Mouse (Mus musculus) left cerebral cortex, adult 18-20 months (tissue): Measurements from ENCODE around the gene Fam221a. TPM values are rescaled to one million over a fixed set of nuclear protein-coding genes. Genes with fewer than 3 reads are reported as not detected.

Experiments
- DNase-seq, 2 experiments: peaks; one replicate each; pipeline ENCODE4 v3.0.0; 2021 to 2022; ENCODE audit warnings: low spot score in 2 of 2, mixed read lengths in 1 of 2
- long read RNA-seq, 2 experiments: library from polyadenylated mRNA; stranded (forward); transcript quantifications; one replicate each; pipeline ENCODE4 v2.0.0; 2021
- total RNA-seq, 2 experiments: library from RNA; stranded (reverse); gene quantifications; 2 replicates each; pipeline ENCODE4 v1.2.3; 2021

Fam221a gene
- total RNA-seq, result 1 to 10 TPM; 1.2 to 1.3 TPM
- long read RNA-seq, experiment 1, result 0 reads
- long read RNA-seq, experiment 2, partial matches to known transcripts, result 0 of 1 reads
- long read RNA-seq, experiment 2, other reads (novel, unspliced or antisense), result 1 of 1 reads

DNA sequence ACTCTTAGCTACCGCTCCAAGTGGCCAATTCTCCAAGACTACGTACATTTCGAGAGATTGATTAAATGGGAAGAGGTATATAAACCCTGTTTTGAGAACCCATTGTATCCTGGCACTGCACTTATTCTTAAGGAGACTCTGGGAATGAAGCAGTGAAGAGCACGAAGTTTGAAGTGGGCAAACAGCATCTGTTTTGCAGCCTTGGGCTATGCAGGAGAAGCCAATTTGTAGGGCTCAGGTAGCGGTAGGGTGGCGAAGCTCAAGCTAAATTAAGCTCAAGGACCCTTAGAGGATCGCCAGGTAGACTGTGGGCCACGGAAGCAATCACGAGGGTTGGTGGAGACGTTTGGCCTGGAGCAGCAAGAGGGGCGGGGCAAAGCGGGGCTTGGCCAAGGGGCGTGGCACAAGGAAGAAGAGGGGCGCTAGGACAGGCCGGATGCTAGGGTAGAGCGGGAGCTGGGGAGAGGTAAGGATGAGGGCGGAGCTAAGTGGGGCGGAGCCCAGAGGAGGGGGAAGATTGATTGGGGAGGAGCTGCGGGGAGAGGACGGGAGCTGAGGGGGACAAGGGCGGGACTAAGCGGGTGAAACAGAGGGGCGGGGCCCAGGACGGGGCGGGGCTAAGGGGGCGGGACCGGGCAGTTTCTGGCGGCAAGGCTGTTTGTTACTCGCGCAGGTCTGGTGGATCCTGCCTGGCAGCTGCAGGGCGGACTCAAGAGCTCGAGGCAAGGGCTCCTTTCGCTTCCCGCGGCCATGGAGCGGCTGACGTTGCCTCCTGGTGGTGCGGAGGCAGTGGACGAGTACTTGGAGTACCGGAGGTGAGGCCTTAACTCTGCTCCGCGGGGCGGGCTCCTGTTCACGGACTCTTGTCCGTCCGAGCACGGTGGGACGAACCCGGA is at the start of gene Fam221a:
Gene Fam221a (plus strand): TSS at position 581 of the 896 bp plus-strand sequence.
- peak; percentile 58 to 65 for DNase-seq

- peak; percentile 98 for DNase-seq
Observed at GRCm38 (mm10) chr6:49318966-49319594, 48.5 kb upstream of the Fam221a start, which contains the start of gene Ccdc126. Ccdc126 (plus strand) TSS chr6:49319274.

DNA sequence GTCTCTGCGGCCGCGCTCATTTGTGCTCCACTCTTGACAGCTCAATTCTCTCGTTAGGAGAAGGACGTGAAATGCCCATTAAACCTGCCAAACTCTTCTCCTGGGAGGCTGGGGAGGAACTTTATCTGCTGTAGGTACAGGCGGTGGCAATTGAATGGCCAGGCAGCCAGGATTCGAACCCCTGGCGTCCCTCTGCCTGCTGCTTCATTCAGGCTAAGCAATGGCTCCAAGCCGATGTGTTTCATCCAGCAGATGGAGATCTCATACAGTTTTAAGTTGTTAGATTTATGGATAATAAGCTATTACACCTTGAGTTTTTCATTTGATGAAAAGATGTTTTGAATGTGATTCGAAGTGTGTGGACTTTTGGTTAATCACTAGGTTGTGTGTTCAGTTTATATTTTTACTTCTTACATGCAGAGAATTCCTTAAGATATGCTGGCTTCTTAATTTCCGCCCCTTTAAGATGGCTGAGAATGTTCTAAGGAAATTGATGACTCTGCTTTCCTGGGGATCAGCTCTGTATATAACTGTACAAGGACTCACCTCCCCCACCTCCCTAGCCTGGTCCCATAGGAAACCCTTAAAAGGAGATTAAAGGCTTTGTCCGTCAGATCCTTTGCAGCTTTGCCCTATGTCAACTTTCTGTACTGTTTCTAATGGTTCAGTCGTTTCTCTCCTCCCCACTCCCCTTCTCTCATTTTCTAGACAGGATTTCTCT is 47.8 kb upstream of the Fam221a start:
- DNase-seq, result peak in 1 of 2 experiments; percentile 31

GRCm38 (mm10) chr6:49321341-49321740 is 46.2 kb upstream of the Fam221a start:
- no peak for DNase-seq

- no peak for DNase-seq
Observed at GRCm38 (mm10) chr6:49322056-49322455, 45.5 kb upstream of the Fam221a start.

DNA sequence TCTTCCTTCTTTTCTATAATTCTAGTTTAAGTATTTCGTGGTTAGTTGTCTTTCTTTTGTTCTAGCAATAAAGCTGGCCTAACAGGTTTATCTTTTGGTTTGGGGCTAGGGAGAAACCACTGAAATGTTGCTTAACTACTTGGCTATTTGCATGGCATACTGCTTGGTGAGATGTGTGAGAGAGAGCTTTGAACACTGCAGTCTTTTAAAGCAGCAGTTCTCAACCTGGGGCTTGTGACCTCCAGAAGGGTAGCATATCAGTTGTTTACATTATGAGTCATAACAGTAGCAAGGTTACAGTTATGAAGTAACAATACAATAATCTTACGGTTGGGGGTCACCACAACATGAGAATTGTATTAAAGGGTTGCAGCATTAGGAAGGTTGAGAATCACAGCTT is 44.6 kb upstream of the Fam221a start:
- DNase-seq, result no peak

DNA sequence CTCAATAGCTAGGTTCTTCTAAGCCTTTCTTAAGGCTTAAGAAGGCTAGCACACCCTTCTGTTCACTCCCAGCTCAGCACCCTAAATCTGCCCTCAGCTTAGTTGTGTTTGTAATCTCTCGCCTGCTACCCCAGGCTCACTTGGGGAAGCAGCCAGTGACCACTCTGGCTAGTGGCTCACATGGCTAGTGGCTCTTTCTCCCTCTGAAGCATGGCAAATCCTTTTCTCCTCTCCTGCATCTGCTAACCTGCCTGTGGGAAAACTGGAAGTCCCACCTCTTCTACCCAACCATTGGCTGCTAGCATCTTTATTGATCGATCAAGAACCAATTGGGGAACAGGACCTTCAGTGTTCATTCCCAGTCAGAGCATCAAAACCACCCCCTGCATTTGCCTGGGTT is 43.0 kb upstream of the Fam221a start:
- DNase-seq, result no peak

- no peak for DNase-seq
Observed at GRCm38 (mm10) chr6:49325294-49325693, 42.2 kb upstream of the Fam221a start.

DNA sequence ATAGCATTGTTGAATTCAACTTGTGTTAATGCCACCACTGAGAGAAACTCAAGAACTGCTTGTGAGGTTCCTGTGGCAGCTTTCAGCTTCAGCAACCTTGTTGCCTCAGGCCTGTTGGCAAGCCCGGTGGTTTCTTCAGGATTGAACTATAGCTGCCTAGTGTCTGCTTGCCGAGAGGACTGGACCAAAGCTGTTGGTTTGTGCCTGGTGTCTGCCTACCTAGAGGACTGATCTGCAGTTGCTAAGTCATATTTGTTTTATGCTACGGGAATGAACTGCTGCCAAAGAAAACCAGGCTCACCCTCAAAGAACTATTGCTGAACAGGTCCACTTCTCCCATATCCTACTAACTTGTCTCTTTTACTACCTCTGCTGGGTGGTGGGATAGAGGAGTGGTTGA is 40.7 kb upstream of the Fam221a start:
- DNase-seq, result no peak

DNA sequence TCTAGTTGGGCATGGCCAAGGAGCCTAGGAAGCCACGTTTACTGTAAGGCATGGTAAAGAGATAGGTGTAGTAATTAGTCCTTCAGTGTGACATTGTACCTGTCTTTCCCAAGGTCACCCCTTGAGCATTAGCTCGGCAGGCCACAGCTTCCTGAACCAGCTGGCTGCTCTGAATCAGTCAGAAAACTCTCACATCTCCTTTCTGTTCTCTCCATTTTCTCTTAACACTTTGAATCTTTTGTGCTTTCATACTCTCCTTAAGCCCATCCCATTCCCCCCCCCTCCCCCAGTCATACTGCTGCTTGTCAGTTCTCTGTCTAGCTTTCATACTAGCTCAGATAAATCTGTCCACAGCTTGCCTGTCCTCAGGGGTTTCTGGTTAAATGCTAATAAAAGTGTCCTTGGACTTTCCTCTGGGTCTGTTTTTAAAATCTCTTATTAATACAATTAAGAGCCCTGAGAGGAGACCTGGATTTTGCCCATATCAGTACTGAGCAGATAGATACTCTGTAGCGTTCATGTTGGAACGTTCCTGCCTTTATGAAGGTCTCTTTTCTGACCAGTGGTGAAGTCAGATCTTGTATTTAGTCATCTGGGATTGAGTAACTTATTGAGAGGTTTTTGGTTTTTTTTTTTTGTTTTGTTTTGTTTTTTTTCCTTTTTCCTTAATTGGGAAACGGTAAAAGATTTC is 36.0 kb upstream of the Fam221a start:
- DNase-seq, result no peak

DNA sequence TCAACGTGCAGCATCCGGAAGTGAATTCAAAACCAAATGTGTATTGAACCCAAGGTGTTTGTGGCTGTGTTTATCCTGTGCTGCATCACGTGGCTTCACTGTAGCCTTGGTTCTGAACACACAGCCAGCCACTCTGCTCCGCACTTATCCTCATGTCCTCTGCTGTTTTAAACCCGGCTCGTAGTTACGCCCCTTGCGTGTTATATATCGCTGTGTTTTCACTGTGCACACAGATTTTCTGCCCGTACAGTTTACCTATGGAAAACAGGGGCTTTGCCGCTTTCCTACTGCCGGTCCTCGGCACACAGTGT is 35.5 kb upstream of the Fam221a start:
- no peak for DNase-seq

DNA sequence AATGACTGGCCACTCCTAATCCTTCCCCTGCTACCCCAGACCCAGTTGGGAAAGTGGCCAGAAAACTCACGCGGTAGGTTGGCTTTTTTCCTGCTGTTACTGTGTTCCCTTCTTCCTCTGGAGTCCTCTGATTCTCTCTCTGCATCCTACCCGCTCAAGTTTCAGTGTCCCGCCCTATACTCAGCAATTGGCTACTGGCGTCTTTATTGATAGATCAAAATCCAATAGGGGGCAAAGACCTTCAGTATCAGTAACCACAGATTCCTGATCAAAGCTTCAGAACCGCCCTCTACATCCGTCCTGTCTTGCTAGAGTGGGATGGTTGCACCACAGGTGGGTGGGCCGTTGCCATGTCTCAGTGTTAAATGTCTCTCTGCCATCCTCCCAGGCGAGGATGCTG is 29.0 kb upstream of the Fam221a start:
- no peak for DNase-seq

- DNase-seq, result peak; percentile 11 to 23
Observed at GRCm38 (mm10) chr6:49339145-49339544, 28.4 kb upstream of the Fam221a start.

- no peak for DNase-seq
Observed at GRCm38 (mm10) chr6:49343737-49344469, 23.6 kb upstream of the Fam221a start.

GRCm38 (mm10) chr6:49349826-49350225 is 17.7 kb upstream of the Fam221a start:
- no peak for DNase-seq

DNA sequence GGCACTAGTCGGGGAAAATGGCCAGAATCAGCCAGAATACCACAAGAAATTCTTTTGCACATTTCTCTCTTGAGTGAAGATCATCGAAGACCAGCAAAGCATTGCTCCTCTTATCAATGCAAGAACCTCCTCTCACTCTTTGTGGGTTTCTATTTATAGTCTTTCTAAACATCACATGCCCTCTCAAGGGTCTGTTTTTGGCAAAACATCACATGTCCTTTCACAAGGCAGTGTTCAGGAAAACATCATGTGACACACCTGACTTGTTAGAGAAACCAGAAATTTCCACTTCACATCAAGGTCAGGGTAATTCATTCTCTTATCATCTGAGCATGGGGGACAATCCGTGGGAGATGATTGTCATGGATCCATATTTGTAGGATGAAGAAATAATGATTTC is 12.9 kb upstream of the Fam221a start:
- no peak for DNase-seq

- DNase-seq, result no peak
Observed at GRCm38 (mm10) chr6:49355171-49355570, 12.4 kb upstream of the Fam221a start.

GRCm38 (mm10) chr6:49360420-49360819 is 7.1 kb upstream of the Fam221a start:
- DNase-seq, result no peak

DNA sequence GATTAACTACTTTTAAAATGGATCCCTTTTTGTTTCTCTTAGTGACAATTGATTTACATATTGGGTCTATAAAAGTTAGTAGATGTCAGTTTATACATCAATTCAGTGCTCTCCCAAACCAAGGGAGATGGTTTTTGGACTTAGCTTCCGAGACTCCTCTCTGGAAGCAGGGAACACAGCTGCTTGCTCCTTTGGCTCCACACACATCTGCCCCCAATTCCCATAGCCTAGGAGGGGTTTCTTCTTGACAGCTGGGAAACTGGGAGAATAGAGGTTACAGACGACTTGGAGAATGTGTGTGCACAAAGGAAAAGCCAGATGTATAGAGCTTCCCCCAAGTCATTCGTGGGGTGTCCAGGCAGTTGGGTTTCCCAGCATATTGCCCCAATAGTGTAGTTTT is 673 bp downstream of the Fam221a start:
- no peak for DNase-seq

DNA sequence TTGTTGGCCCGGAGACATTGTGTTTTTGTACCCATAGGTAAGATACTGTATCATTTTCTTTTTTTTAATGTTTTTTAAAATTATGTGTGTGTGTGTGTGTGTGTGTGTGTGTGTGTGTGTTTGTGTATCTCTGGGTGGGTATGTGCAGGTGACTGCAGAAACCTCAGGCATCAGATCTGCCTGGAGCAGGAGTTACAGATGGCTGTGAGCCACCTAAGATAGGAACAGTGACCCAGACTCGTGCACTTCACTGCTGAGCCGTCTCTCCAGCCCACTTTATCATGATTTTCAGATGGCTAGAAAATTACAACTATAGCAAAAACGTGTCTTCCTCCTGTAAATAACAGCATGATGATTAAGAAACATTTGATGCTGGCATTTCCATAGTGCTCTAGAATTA is 5.2 kb downstream of the Fam221a start:
- DNase-seq, result no peak
